In genomic region chr16:35938211-35939151, GRCm38 (mm10) we compare ENCODE assay signal across 8 mouse cellular contexts. TPM values are rescaled to one million over a fixed set of nuclear protein-coding genes. Genes with fewer than 3 reads are reported as not detected.
A peak's percentile ranks its signal among the peaks of the same experiment; 100 is the strongest.
DNase-seq lines count a peak whose midpoint lies in the region; ATAC-seq and TF ChIP-seq lines count a peak whose summit lies in the region.

Gene Parp9, plus strand, starts transcription at chr16:35938470.
Gene Dtx3l, minus strand, starts transcription at chr16:35939151.

- no peak for TF ChIP-seq EP300 in ES-Bruce4 (IDR thresholded peaks at IDR 0.05; ENCODE audit: insufficient read depth, low read depth, low read length)

- DNase-seq in c-Kit-positive CD71-positive TER-119-positive erythroid progenitor cells, embryonic 14.5 days (ENCODE audit: low spot score) = peak; percentile 68
- DNase-seq in heart, postnatal 10 days = peak; percentile 72 to 77
- DNase-seq in kidney, postnatal 4 days = peak; percentile 65 to 76
- DNase-seq in lung, embryonic 14.5 days = peak; percentile 60
- peak; percentile 38 for DNase-seq in testis, postnatal 14 days (ENCODE audit: low spot score)

- WGBS in forebrain, embryonic 13.5 days = under 1% methylated on average over 52 of the region's 52 CpGs
- WGBS in lung, embryonic 14.5 days = 2% methylated on average over 52 of the region's 52 CpGs
- WGBS in neural tube, embryonic 15.5 days = 1% methylated on average over 52 of the region's 52 CpGs

- intact Hi-C loops in heart, postnatal 10 days (cut with DNase I) = loop anchor here (1.0 kb wide), 1 partner anchor 64 kb away; no protein-coding TSS in a partner anchor

- H3K9ac ChIP-seq in ES-Bruce4 (ENCODE audit: low read depth, poor library complexity, severe bottlenecking) = peak within 1 kb of the TSS; percentile 67
- peak within 1 kb of the TSS; percentile 69 for H3K9ac ChIP-seq in forebrain, embryonic 13.5 days
- peak within 1 kb of the TSS; percentile 59 for H3K9ac ChIP-seq in lung, embryonic 14.5 days
- peak within 1 kb of the TSS; percentile 37 for H3K9ac ChIP-seq in neural tube, embryonic 15.5 days (replicated peaks)

- no peaks in the 10 kb centered on the region for H3K4me1 ChIP-seq in ES-Bruce4 (ENCODE audit: control insufficient read depth, insufficient read depth, low read length)
- H3K4me1 ChIP-seq in forebrain, embryonic 13.5 days = peaks cover 12% of the 10 kb centered on the region
- H3K4me1 ChIP-seq in lung, embryonic 14.5 days (ENCODE audit: insufficient read depth) = no peaks in the 10 kb centered on the region
- H3K4me1 ChIP-seq in neural tube, embryonic 15.5 days = peaks cover 15% of the 10 kb centered on the region

- H3K27ac ChIP-seq in ES-Bruce4 (ENCODE audit: insufficient read depth, low read length) = no peak within 1 kb of the TSS
- no peak within 1 kb of the TSS for H3K27ac ChIP-seq in forebrain, embryonic 13.5 days
- no peak within 1 kb of the TSS for H3K27ac ChIP-seq in lung, embryonic 14.5 days (ENCODE audit: low read depth)
- H3K27ac ChIP-seq in neural tube, embryonic 15.5 days (replicated peaks) = no peak within 1 kb of the TSS

- H3K4me3 ChIP-seq in ES-Bruce4 (ENCODE audit: low read depth, low read length) = peak within 1 kb of the TSS; percentile 60
- peak within 1 kb of the TSS; percentile 50 for H3K4me3 ChIP-seq in forebrain, embryonic 13.5 days
- H3K4me3 ChIP-seq in lung, embryonic 14.5 days (ENCODE audit: low read depth, low read length) = peak within 1 kb of the TSS; percentile 50
- H3K4me3 ChIP-seq in neural tube, embryonic 15.5 days (replicated peaks) = peak within 1 kb of the TSS; percentile 50

- H3K4me2 ChIP-seq in forebrain, embryonic 13.5 days = peak within 1 kb of the TSS; percentile 80
- H3K4me2 ChIP-seq in lung, embryonic 14.5 days = peak within 1 kb of the TSS; percentile 78
- H3K4me2 ChIP-seq in neural tube, embryonic 15.5 days = peak within 1 kb of the TSS; percentile 79

- peak; percentile 59 for ATAC-seq in forebrain, embryonic 13.5 days
- peak; percentile 66 for ATAC-seq in lung, embryonic 14.5 days (ENCODE audit: insufficient read depth)
- peak; percentile 35 for ATAC-seq in neural tube, embryonic 15.5 days (ENCODE audit: low FRiP score)

- no peak for TF ChIP-seq POLR2A in ES-Bruce4 (IDR thresholded peaks at IDR 0.05; ENCODE audit: insufficient read depth, low read length)

- TF ChIP-seq CTCF in ES-Bruce4 (IDR thresholded peaks at IDR 0.05; ENCODE audit: low read depth, low read length) = no peak
- no peak for TF ChIP-seq CTCF in lung, embryonic 14.5 days (IDR thresholded peaks at IDR 0.05; ENCODE audit: low read depth)

- no peaks in the 10 kb centered on the region for H3K27me3 ChIP-seq in ES-Bruce4 (ENCODE audit: control insufficient read depth, insufficient read depth, low read length, poor library complexity, severe bottlenecking)
- H3K27me3 ChIP-seq in forebrain, embryonic 13.5 days = peaks cover 4% of the 10 kb centered on the region; the same call in 1 of the 2 replicates
- H3K27me3 ChIP-seq in lung, embryonic 14.5 days (ENCODE audit: insufficient read depth, low read length) = 0 out of 2 replicates have a peak, but pooled peaks cover 5% of the 10 kb centered on the region
- H3K27me3 ChIP-seq in neural tube, embryonic 15.5 days (replicated peaks) = peaks cover 7% of the 10 kb centered on the region

- no peaks in the 10 kb centered on the region for H3K36me3 ChIP-seq in ES-Bruce4 (ENCODE audit: control insufficient read depth, insufficient read depth, low read length, poor library complexity, severe bottlenecking)
- no peaks in the 10 kb centered on the region for H3K36me3 ChIP-seq in forebrain, embryonic 13.5 days (ENCODE audit: poor library complexity, severe bottlenecking)
- H3K36me3 ChIP-seq in lung, embryonic 14.5 days (ENCODE audit: insufficient read depth) = no peaks in the 10 kb centered on the region
- no peaks in the 10 kb centered on the region for H3K36me3 ChIP-seq in neural tube, embryonic 15.5 days

- H3K9me3 ChIP-seq in ES-Bruce4 (replicated peaks; ENCODE audit: control insufficient read depth, insufficient read depth, low read length, poor library complexity, severe bottlenecking) = no peaks in the 10 kb centered on the region
- H3K9me3 ChIP-seq in forebrain, embryonic 13.5 days (replicated peaks) = no peaks in the 10 kb centered on the region
- H3K9me3 ChIP-seq in lung, embryonic 14.5 days (ENCODE audit: low read depth, low read length) = no peaks in the 10 kb centered on the region
- no peaks in the 10 kb centered on the region for H3K9me3 ChIP-seq in neural tube, embryonic 15.5 days (replicated peaks)

RNA-seq across cellular contexts. Expression of gene Parp9, which starts in this region (rescaled TPM):
- polyA plus RNA-seq in ES-Bruce4 (2011; ENCODE audit: insufficient read depth, insufficient read length, low read depth, missing spikeins) = 22.0 and 22.5 TPM in 2 replicates
- polyA plus RNA-seq in forebrain, embryonic 13.5 days (2015; fragmentation: Nextera tagmentation; extraction: Ambion mirVana) = 2.3 and 2.8 TPM in 2 replicates
- 10 to 100 TPM; 11.1 to 14.4 TPM for total RNA-seq in heart, postnatal 10 days (2021)
- polyA plus RNA-seq in lung, embryonic 14.5 days (2014; fragmentation: Nextera tagmentation; extraction: Ambion mirVana) = 4.7 and 5.2 TPM in 2 replicates
- 2.0 and 7.8 TPM in 2 replicates for polyA plus RNA-seq in neural tube, embryonic 15.5 days (2015; fragmentation: Nextera tagmentation; extraction: Ambion mirVana)

RNA-seq across cellular contexts. Expression of gene Dtx3l, which starts in this region (rescaled TPM):
- 11.2 and 12.1 TPM in 2 replicates for polyA plus RNA-seq in ES-Bruce4 (2011; ENCODE audit: insufficient read depth, insufficient read length, low read depth, missing spikeins)
- polyA plus RNA-seq in forebrain, embryonic 13.5 days (2015; fragmentation: Nextera tagmentation; extraction: Ambion mirVana) = 2.8 and 3.1 TPM in 2 replicates
- 10 to 100 TPM in 1 of 2 experiments, 1 to 10 TPM in 1; 9.3 to 12.7 TPM for total RNA-seq in heart, postnatal 10 days (2021)
- 4.9 and 5.6 TPM in 2 replicates for polyA plus RNA-seq in lung, embryonic 14.5 days (2014; fragmentation: Nextera tagmentation; extraction: Ambion mirVana)
- polyA plus RNA-seq in neural tube, embryonic 15.5 days (2015; fragmentation: Nextera tagmentation; extraction: Ambion mirVana) = 1.4 and 6.1 TPM in 2 replicates
